Mouse (Mus musculus) layer of hippocampus, adult 8-10 months (tissue): ENCODE data around the gene B3galt1. TPM values are rescaled to one million over a fixed set of nuclear protein-coding genes. Genes with fewer than 3 reads are reported as not detected.

Source experiments
- DNase-seq, 2 experiments: peaks; one replicate each; pipeline ENCODE4 v3.0.0; 2022; ENCODE audit warnings: low spot score in 2 of 2
- microRNA-seq, 2 experiments: library from miRNA; unstranded; fragments of <30 nt; microRNA quantifications; one replicate each; pipeline ENCODE4 v1.2.0; 2022
- total RNA-seq, 4 experiments: library from RNA; stranded (reverse); gene quantifications; 2 replicates each; pipeline ENCODE4 v1.2.4; 2022

Gene B3galt1
- total RNA-seq, 4 experiments from 2014 or later, result 64.0 to 87.7 (median 74.8) TPM

DNA sequence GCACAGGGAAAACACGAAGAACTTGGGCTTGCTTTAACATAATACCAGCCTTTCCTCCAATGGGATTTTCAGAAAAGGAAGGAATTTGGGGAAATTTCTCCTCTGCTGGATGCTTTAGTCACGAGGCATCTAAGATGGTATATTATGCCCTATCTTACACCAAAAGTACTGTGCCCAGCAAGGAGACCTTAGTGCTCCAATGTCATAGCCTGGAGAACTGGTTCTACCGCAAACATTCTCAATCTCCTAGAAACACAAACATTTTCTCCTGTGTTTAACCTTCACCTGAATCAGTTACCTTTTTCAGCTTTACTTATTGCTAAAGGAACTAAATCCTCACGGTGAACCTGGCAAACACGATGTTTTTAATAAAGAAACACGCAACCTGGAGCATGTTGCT is 486.8 kb downstream of the B3galt1 start:
- no peak for DNase-seq

DNA sequence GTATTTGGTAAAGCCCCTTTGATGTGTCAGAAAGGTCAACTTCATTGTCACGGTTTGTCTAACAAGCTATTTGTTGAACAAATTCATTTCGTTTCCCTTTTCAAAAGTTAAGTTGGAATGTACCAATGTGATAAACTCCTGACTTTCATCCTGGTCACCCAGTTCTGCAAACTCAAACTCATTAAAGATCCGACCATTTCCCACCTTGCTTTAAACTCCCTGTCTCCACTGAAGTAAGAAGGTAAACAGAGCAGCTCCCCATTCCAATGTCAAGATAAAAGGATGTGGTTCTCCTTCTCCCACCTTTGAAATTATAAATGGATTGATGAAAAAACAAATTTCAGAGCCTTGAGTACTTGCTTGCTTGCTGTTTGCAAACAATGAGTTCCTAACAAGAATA is 487.6 kb downstream of the B3galt1 start:
- DNase-seq, result no peak

DNA sequence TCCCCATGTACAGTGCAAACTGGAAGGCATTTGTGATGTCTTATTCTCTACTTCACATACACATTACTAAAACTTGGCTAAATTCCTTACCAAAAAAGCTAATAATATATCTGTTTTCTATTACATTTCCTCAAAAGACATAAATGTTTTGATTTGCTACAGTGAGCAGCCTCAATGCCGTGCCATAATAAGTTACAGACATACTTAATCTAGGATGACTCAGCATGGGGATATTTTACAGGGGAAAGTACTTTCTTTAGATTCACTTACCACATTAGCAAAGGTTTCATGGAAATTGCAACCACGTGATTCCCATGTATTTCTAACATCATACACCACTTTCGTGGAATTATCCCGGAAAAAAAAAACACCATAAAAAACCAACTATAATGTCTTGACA is 495.7 kb downstream of the B3galt1 start:
- DNase-seq, result no peak

DNA sequence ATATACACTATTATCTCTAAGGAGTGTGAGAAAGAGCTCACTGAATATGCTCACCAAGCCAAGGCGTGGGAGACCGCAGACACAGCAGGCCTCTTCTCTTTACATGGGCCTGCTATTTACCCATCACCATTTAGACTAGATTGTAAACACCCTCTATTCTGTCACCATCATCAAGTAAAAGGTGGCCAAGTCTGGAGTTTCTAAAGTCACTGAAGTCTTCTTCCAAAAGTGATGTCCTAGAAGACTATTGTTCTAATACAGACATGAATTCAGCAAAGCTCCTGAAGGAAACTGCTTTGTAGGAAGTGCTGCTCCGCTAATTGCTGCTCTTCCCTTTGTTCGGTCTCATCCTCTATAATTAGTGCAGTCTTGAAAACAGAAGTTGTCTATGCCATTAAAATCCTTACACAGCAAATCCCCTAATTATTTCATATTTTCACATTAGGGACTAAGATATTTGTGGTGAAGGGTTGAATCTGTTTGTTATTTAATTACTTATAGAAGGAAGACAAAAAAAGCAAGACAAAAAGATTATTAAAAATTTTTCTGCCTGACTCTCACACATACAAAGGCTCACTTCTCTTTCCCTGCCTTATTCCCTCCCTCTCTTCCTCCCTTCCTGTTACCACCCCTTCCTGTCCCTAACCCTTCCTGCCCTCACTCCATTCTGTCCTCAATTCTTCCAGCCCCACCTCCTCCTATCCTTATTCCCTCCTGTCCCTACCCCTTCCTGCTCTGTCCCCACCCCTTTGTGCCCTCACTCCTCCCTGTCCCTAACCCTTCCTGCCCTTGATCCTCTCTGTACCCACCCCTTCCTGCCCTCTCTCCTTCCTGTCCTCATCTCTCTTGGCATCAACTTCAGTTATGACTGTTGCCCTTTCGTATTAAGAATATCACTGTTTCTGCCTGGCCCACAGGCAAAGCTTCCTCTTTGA is 514.0 kb downstream of the B3galt1 start:
- DNase-seq, result no peak

DNA sequence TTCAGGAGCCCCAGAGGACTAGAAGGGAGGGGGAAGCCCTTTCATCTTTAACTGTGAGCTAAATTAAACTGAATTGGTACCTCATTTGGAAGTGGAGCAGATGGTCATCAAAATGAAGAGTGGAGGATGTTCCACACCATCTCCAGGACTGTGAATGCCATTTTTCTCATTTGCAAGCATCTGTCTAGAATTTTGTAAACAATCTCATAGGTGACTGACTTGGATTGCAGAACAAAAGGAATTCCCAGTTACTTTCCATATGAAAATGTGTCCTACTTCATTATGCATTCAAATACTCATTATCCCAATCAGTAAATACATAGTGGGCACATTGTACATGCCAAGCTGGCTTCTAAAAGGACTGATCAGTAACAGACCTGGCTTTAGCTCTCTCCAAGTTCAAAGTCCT is 515.2 kb downstream of the B3galt1 start:
- DNase-seq, result no peak

DNA sequence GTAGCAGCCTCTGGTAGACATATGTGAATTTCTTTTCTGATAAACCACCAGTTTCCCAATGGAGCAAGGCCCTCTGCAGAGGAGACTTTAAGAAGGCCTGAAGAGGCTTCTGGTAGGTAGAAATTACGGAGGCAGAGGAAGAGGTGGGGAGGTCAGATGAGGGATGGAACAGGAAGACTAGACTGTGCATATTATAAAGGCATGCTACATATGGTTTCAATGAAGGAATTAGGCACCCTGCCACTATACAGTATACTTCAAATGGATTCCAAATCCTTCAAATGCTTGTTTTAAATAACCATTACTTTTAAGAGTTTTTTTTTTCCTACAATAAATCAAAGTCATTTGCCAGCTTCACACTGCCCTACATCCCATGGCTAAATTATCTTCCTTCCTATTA is 518.8 kb downstream of the B3galt1 start:
- DNase-seq, result no peak

DNA sequence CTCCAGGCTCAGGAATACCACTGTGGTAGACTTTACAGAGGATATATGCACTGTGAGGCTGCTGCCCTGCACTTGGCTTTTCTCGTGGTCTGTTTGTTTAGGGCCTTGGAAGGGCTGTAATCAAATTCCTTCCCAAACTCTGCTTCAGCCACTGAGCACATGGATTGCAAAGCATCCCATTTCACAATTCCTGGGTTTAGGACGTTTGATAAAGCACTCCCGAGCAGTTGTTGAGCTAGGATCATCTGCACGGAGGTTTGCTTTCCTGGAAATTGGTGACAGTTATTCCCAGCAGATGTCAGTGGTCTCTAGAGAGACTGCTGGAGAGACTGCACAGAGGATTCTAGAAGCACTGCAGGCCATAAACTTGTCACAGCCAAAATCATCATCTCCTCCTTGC is 520.4 kb downstream of the B3galt1 start:
- no peak for DNase-seq

DNA sequence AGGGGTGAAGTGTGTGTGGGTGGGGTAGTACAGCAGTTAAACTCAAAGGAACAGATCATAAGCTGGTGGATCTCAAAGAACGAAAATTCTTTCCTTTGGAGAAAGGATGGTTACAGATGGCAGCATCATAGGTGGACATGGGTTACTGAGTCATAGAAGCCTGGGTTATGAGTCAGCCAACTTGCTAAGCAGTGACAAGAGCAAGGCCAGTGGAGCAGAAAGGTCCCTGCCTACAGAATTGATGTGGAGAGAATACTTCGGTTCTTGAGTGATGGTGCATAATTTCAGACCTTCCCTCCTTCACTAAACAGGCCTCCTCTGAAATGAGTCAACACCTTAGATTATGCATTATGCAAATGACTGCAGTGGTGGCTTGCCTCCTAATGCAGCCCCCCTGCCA is 525.9 kb downstream of the B3galt1 start:
- no peak for DNase-seq

DNA sequence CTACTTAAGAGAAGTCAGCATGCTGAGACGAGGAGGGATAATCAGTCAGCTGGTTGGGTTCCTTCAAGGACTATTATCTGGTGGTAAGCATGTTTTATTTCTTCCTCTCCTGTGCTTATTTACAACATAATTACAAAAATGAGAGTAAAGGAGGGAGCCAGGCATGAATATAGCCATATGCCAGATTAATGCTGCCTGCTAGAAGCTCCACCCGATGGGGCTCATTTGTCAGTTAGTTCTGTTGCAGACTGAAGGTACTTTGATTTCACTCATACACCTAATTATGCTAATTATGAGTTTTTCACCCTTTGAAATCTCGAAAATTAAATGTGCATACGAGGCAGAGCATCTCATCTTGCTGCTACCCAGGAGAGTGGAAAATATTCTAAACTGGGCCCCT is 539.0 kb downstream of the B3galt1 start:
- DNase-seq, result no peak

DNA sequence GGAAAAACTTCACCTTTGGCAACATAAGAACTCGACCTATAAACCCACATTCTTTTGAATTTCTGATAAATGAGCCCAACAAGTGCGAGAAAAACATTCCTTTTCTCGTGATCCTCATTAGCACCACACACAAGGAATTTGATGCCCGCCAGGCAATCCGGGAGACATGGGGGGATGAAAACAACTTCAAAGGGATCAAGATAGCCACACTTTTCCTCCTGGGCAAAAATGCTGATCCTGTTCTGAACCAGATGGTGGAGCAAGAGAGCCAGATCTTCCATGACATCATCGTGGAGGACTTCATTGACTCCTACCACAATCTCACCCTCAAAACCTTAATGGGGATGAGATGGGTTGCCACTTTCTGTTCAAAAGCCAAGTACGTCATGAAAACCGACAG is 552.4 kb downstream of the B3galt1 start:
- no peak for DNase-seq

DNA sequence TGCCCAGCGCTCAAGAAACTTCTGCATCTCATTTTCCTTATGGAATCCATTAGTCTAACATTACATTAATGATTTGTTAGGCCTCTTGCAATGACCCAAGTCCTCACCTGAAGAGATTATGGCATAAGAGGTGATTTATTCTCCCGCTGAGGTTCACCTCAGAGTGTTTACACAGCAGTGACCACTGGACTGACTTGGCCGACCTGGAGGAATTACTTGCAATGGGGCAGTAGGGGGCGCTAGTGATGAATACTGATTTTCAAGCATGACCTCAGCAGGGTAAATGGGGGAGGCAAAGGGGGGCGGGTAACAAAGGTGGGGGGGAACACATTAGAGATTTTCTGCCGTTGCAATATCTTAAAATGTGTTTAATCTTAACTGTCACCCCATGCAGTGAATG is 559.1 kb downstream of the B3galt1 start:
- no peak for DNase-seq

DNA sequence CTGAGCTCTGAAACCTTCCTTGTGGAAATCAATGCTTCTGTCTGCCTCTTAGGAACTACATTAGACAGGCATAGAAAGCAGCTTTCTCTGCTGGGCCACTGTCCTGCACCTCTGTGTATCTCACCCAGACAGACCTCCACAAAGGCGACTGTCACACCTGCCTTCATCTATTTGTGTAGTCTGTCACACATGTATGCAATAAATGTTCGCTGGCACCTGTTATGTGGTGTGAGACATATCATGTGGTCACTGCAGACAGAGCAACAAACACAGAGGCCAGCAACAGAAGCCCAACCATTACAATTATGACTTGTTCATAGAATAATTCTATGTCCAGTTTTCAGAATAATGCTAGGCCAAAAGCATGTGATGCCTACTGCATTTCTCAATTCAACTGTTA is 575.4 kb downstream of the B3galt1 start:
- no peak for DNase-seq

DNA sequence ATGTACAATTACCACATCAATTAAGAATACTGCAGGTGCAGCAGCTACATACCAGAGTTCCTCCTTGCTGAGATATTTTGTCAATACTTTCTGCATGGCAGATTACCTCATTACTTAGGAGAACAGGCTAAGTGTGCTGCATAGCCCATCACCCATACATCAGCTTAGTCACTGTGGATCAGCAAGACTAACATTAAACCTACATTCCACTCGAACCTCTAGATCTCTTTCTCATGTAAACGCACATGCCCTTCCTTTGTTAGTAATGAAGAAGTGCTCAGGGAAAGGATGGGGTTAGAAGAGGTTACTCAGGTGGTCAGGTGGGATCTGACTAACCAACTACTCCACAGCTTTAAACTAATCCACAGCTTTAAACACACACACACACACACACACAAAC is 577.6 kb downstream of the B3galt1 start:
- DNase-seq, result no peak

DNA sequence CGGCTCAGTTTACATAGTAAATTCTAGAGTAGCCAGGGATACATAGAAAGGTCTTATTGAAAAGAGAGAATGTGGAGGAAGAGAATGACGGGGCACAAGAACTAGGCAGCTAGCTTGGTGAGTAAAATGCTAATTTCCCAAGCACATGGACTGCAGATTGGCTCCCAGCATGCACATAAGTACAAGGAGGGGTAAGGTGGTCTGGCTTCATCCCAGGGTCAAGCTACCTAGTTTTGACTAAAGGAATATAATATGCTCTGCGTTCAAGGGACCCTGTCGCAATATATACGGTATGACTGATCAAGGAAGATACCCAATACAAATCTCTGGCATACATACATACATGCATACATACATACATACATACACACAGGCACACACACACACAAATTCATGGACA is 594.1 kb downstream of the B3galt1 start:
- no peak for DNase-seq

DNA sequence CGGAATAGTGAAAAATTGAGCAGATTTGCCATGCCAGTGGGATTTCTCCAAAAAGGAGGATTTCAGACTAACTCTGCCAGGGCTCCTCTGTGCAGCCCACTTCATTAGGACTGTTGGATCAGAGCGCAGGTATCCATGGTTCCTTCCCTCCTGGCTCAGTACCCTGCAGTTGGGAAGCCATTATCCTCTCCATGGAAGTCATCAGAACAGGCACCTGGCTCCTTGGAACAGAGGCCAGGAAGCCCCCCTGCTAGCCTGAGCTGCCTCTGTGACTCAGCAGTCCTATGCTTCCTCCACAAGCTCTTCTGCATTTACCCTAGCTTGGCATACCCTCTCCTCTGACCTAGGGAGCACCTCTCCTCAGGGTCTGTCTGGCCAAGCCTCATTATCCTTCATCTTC is 594.9 kb downstream of the B3galt1 start:
- no peak for DNase-seq

DNA sequence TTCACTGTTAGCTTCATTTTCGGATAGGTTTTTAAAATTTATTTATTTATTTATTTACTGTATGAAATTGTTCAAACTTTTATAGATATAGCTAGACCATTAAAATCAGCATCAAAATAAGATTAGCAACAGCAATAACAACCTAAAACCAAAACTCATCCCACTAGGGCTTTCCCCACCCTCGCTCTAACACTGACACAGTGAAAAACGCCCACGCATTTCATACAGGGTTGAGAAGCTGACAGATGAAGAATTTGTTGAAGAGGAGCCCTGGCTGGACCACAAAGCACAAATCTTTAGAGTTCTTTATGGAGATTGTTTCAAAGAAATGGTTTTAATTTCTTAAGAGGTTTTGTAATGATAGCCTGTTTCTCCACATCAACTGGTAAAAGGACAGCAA is 596.3 kb downstream of the B3galt1 start:
- no peak for DNase-seq

DNA sequence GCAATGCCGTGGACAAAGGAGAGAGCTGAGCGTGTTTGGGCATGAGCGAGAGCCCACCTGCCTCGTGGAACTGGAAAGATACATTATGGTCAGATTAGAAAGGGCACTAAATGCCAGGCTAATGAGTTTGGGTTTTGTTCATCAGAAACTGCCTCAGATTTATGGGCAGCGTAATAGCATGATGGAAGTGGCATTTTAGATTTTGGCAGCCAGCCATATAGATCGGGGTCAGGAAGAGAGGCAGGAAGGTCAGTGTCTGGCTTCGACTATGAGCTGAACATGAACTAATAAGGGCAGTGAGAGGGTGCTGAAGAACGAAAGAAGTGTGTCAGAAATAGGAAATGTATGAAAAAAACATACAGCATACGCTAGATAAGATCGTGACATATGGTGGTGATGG is 605.6 kb downstream of the B3galt1 start:
- DNase-seq, result no peak

Small RNA genes within 50 kb of the gene (microRNA-seq; reads per million reads assigned to microRNA genes)
- gene Mir6335 (0 reads per million in 2 experiments), gene Mir7224 (3.8 to 11.1 reads per million in 2 experiments)

Other genes with a start within 250 kb of the B3galt1 start
- gene Gm21830, start 152.1 kb upstream of the B3galt1 start, total RNA-seq, result not detected
- gene Gm26727, start 132.7 kb upstream of the B3galt1 start, total RNA-seq, result not detected
- gene Xirp2, start 119.9 kb upstream of the B3galt1 start, total RNA-seq, result under 1 TPM in 1 of 4 experiments, not detected in 3; 0.14 TPM